Mouse (Mus musculus): ENCODE measurements around the gene Mei1. TPM values are rescaled to one million over a fixed set of nuclear protein-coding genes. Genes with fewer than 3 reads are reported as not detected.

The Mei1 gene
- polyA plus RNA-seq, 1 experiment from 2014 or later: not detected

DNA sequence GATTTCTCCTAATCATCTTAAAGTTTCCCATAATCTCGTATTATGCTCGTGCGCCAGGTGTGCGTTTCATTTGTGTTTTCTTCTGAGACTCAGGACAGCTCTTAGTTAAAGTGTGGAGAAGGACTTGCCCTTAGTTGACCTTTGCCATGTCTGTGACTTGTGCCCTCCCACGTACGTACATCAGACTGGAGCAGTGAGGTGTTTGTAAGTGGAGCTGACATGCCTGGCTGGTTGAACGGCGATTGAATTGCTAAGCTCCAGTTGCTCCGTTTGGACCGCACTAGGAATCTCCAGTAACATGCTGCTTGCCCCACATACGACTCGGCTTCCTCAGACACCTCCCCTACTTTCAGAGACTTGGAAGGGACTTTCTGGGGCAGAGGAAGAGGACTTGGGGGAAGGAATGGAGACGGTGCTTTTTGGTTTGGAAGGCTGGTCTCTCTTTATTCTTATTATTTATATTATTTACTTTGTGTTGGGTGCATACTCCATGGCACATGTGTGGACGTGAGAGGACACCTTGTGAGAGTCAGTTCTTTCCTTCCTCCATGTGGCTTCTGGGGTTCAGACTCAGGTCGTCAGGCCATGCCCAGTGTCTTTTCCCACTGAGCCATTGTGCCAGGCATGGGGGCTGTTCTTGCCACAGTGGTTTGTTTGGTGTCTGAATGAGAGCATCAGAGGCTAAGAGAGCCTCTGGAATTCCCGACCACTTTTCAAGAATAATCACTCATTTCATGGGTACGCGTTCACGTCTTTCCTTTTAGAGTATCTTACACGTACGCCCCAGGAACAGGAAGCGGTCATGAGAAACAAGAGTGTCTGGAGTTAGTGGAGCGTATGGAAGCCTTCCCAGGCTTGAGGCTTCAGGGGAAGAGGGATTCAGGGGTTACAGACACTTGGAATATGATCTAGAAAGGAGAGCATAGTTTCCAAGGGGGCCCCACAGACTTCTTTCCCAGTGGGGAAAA is 97.7 kb downstream of the Mei1 start:
- peaks cover 30% of the 10 kb centered on the region for H3K4me1 ChIP-seq
- H3K27me3 ChIP-seq (replicated peaks): no peaks in the 10 kb centered on the region
- 0 out of 2 replicates have a peak overlapping the region, but pooled peaks have one; percentile 29 for H3K4me2 ChIP-seq
- H3K36me3 ChIP-seq: peaks cover 25% of the 10 kb centered on the region
- H3K9me3 ChIP-seq: no peaks in the 10 kb centered on the region
- peak overlapping the region; percentile 83 for H3K27ac ChIP-seq
- WGBS: 61% methylated on average over 23 of the region's 23 CpGs
- no peak overlapping the region for H3K9ac ChIP-seq
- no peak overlapping the region for H3K4me3 ChIP-seq (replicated peaks)
- ATAC-seq (ENCODE audit: insufficient read depth, low FRiP score, low read depth): no peak

DNA sequence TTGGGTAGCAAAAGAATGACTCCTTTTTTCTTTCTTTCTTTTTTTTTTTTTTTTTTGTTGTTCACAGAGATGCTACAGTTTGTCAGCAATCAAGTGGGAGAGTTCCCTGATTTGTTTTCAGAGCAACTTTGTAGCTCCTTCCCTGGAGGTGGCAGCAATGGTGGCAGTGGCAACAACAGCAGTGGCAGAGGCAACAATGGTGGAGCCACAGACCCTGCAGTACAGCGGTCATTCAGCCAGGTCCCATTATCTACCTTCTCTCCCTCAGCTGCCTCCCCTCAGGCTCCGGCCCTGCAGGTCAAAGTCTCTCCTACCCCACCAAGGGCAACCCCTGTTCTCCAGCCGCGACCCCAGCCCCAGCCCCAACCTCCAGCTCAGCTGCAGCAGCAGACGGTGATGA is 99.9 kb downstream of the Mei1 start:
- H3K9ac ChIP-seq: no peak overlapping the region
- H3K36me3 ChIP-seq: peaks cover 42% of the 10 kb centered on the region
- no peak overlapping the region for H3K4me3 ChIP-seq (replicated peaks)
- no peaks in the 10 kb centered on the region for H3K9me3 ChIP-seq
- no peak overlapping the region for H3K4me2 ChIP-seq
- no peaks in the 10 kb centered on the region for H3K27me3 ChIP-seq (replicated peaks)
- H3K4me1 ChIP-seq: peaks cover 13% of the 10 kb centered on the region
- 83% methylated on average over 5 of the region's 5 CpGs for WGBS
- ATAC-seq (ENCODE audit: insufficient read depth, low FRiP score, low read depth): no peak
- no peak overlapping the region for H3K27ac ChIP-seq

DNA sequence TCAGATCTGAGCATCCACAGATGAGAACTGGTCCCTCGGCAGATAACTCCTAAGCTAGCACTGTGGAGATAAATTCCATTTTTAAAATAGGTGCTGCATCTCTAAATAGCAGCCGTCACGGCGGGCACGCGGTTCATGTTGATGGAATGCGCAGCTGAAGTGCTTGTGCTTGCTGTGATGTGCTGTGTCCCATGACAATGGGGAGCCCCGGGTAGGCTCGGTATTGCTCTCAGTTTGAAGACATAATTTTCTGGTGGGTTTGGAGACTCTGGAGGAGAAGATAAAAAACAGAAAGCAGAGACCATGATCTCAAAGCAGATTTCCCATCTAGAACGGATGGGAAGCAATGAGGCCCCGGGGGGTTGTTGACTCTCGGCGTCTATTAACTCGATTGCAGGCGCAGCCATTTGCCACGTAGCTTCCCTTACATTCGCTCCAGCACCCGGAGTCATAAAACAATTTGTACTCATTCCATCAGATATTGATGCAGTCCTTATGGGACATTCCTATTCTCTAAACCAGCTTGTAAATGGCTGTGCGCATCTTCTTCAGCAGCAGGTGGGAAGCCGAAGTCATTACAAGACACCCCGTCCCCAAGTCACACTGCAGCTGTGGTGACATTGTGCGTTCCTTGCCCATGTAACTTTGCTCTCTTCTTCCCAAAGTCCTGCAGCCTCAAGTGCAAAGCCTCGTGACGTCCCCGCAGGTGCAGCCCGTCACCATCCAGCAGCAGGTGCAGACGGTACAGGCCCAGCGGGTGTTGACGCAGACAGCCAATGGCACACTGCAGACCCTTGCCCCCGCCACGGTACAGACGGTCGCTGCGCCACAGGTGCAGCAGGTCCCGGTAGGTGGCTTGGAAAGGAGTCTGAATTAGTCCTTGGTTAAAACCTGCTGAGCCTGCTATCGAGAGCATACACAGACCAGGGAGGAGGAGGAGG is 100.9 kb downstream of the Mei1 start:
- Histone ChIP-seq H3K4me2 (no peak overlapping the region), H3K36me3 (peaks cover 51% of the 10 kb centered on the region)
- 85% methylated on average over 36 of the region's 36 CpGs for WGBS

DNA sequence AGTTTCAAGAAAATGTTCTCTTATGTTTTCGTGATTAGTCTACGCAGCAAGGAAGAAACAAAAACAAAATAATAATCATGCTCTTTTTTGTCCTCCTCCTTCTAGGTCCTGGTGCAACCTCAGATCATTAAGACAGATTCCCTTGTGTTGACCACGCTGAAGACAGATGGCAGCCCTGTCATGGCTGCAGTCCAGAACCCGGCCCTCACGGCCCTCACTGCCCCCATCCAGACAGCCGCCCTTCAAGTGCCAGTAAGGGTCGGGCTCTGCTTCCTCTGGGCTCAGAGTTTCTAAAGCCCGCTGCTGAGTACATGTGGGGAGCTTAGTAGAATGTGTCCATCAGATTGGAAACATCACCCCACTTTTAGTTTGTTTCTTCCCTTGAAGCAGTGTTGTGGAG is 102.9 kb downstream of the Mei1 start:
- 80% methylated on average over 8 of the region's 8 CpGs for WGBS

More for the DNA sequence above, 100.9 kb downstream of the Mei1 start:
- H3K9me3 ChIP-seq: no peaks in the 10 kb centered on the region
- no peaks in the 10 kb centered on the region for H3K27me3 ChIP-seq (replicated peaks)
- H3K27ac ChIP-seq: no peak overlapping the region
- H3K9ac ChIP-seq: no peak overlapping the region
- peaks cover 12% of the 10 kb centered on the region for H3K4me1 ChIP-seq
- H3K4me3 ChIP-seq (replicated peaks): no peak overlapping the region
- ATAC-seq (ENCODE audit: insufficient read depth, low FRiP score, low read depth): no peak

DNA sequence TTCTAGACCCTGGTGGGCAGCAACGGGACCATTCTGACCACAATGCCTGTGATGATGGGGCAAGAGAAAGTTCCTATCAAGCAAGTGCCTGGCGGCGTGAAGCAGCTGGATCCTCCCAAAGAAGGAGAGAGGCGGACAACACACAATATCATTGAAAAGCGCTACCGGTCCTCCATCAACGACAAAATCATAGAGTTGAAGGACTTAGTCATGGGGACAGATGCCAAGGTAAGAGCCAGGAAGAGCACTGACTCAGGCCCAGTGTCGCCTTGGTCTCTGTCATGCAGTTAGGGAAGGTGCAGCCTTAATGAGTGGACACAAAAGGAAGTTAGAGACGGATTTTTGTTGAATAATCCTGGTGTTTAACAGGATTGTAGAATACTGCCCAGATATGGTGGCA is 105.3 kb downstream of the Mei1 start:
- no peak for ATAC-seq (ENCODE audit: insufficient read depth, low FRiP score, low read depth)
- Histone ChIP-seq H3K27ac (no peak overlapping the region), H3K36me3 (peaks cover 85% of the 10 kb centered on the region), H3K4me3 (replicated peaks) (no peak overlapping the region), H3K4me2 (no peak overlapping the region), H3K4me1 (no peaks in the 10 kb centered on the region), H3K9me3 (no peaks in the 10 kb centered on the region), H3K9ac (no peak overlapping the region), H3K27me3 (replicated peaks) (no peaks in the 10 kb centered on the region)
- 94% methylated on average over 9 of the region's 9 CpGs for WGBS

More for the DNA sequence above, 102.9 kb downstream of the Mei1 start:
- H3K36me3 ChIP-seq: peaks cover 65% of the 10 kb centered on the region
- H3K27ac ChIP-seq: no peak overlapping the region
- no peak overlapping the region for H3K4me2 ChIP-seq
- no peaks in the 10 kb centered on the region for H3K9me3 ChIP-seq
- ATAC-seq (ENCODE audit: insufficient read depth, low FRiP score, low read depth): no peak
- H3K4me3 ChIP-seq (replicated peaks): no peak overlapping the region
- no peak overlapping the region for H3K9ac ChIP-seq
- H3K4me1 ChIP-seq: no peaks in the 10 kb centered on the region
- H3K27me3 ChIP-seq (replicated peaks): no peaks in the 10 kb centered on the region

Other genes starting within 250 kb of the Mei1 start
- gene Tob2, start 211.2 kb upstream of the Mei1 start, polyA plus RNA-seq (2015; fragmentation: Nextera tagmentation; extraction: Ambion mirVana): 26.6 and 27.9 TPM in 2 replicates
- gene Phf5a, start 198.1 kb upstream of the Mei1 start, polyA plus RNA-seq (2015; fragmentation: Nextera tagmentation; extraction: Ambion mirVana): 128 and 134 TPM in 2 replicates
- 153 and 185 TPM in 2 replicates for gene Aco2, start 197.7 kb upstream of the Mei1 start, polyA plus RNA-seq (2015; fragmentation: Nextera tagmentation; extraction: Ambion mirVana)
- gene Polr3h, start 143.8 kb upstream of the Mei1 start, polyA plus RNA-seq (2015; fragmentation: Nextera tagmentation; extraction: Ambion mirVana): 58.1 and 65.4 TPM in 2 replicates
- gene Csdc2, start 133.2 kb upstream of the Mei1 start, polyA plus RNA-seq (2015; fragmentation: Nextera tagmentation; extraction: Ambion mirVana): 15.7 and 16.7 TPM in 2 replicates
- gene Pmm1, start 109.1 kb upstream of the Mei1 start, polyA plus RNA-seq (2015; fragmentation: Nextera tagmentation; extraction: Ambion mirVana): 27.5 and 28.9 TPM in 2 replicates
- gene 1700029P11Rik, start 89.5 kb upstream of the Mei1 start, polyA plus RNA-seq (2015; fragmentation: Nextera tagmentation; extraction: Ambion mirVana): not detected in 2 replicates
- 76.6 and 83.2 TPM in 2 replicates for gene Xrcc6, start 82.2 kb upstream of the Mei1 start, polyA plus RNA-seq (2015; fragmentation: Nextera tagmentation; extraction: Ambion mirVana)
- 23.0 and 23.4 TPM in 2 replicates for gene Desi1, start 36.1 kb upstream of the Mei1 start, polyA plus RNA-seq (2015; fragmentation: Nextera tagmentation; extraction: Ambion mirVana)
- 259 and 287 TPM in 2 replicates for gene Snu13, start 22.4 kb upstream of the Mei1 start, polyA plus RNA-seq (2015; fragmentation: Nextera tagmentation; extraction: Ambion mirVana)
- not detected in 2 replicates for gene 4930407I10Rik, start 10.8 kb upstream of the Mei1 start, polyA plus RNA-seq (2015; fragmentation: Nextera tagmentation; extraction: Ambion mirVana)
- 15.5 and 15.8 TPM in 2 replicates for gene Ccdc134, start 57.9 kb downstream of the Mei1 start, polyA plus RNA-seq (2015; fragmentation: Nextera tagmentation; extraction: Ambion mirVana)
- gene Srebf2, start 77.2 kb downstream of the Mei1 start, polyA plus RNA-seq (2015; fragmentation: Nextera tagmentation; extraction: Ambion mirVana): 152 and 167 TPM in 2 replicates
- gene Shisa8, start 142.8 kb downstream of the Mei1 start, polyA plus RNA-seq (2015; fragmentation: Nextera tagmentation; extraction: Ambion mirVana): 0.19 TPM in 2 replicates
- gene Tnfrsf13c, start 154.4 kb downstream of the Mei1 start, polyA plus RNA-seq (2015; fragmentation: Nextera tagmentation; extraction: Ambion mirVana): 0.06 and 0.13 TPM in 2 replicates
- 51.0 and 57.6 TPM in 2 replicates for gene Cenpm, start 174.8 kb downstream of the Mei1 start, polyA plus RNA-seq (2015; fragmentation: Nextera tagmentation; extraction: Ambion mirVana)
- 0.08 TPM in 1 of 2 replicates, not detected in the other for gene 1500009C09Rik, start 182.4 kb downstream of the Mei1 start, polyA plus RNA-seq (2015; fragmentation: Nextera tagmentation; extraction: Ambion mirVana)
- 10.2 and 12.4 TPM in 2 replicates for gene Sept3, start 204.9 kb downstream of the Mei1 start, polyA plus RNA-seq (2015; fragmentation: Nextera tagmentation; extraction: Ambion mirVana)
- 0.12 and 0.15 TPM in 2 replicates for gene Wbp2nl, start 229.0 kb downstream of the Mei1 start, polyA plus RNA-seq (2015; fragmentation: Nextera tagmentation; extraction: Ambion mirVana)